Mouse (Mus musculus): ENCODE results near the gene Map4k2.

Map4k2 gene

GRCm38 (mm10) chr19:6343066-6343925 is 2.4 kb downstream of the Map4k2 start:
- in situ Hi-C loops (cut with MboI; ENCODE audit: low sequenced_read_pairs): no loop called here

- in situ Hi-C loops (cut with MboI; ENCODE audit: low sequenced_read_pairs): no loop called here
Measured at GRCm38 (mm10) chr19:6343996-6344395, 3.1 kb downstream of the Map4k2 start.

GRCm38 (mm10) chr19:6346023-6346422 is 5.1 kb downstream of the Map4k2 start:
- in situ Hi-C loops (cut with MboI; ENCODE audit: low sequenced_read_pairs): no loop called here

- in situ Hi-C loops (cut with MboI; ENCODE audit: low sequenced_read_pairs): no loop called here
Measured at GRCm38 (mm10) chr19:6346661-6347060, 5.7 kb downstream of the Map4k2 start.

GRCm38 (mm10) chr19:6347615-6348014 is 6.7 kb downstream of the Map4k2 start:
- in situ Hi-C loops (cut with MboI; ENCODE audit: low sequenced_read_pairs): no loop called here

GRCm38 (mm10) chr19:6348717-6349116 is 7.8 kb downstream of the Map4k2 start:
- in situ Hi-C loops (cut with MboI; ENCODE audit: low sequenced_read_pairs): no loop called here

GRCm38 (mm10) chr19:6349215-6349983 is 8.5 kb downstream of the Map4k2 start:
- in situ Hi-C loops (cut with MboI; ENCODE audit: low sequenced_read_pairs): no loop called here

GRCm38 (mm10) chr19:6351431-6352106 is 10.6 kb downstream of the Map4k2 start:
- in situ Hi-C loops (cut with MboI; ENCODE audit: low sequenced_read_pairs): no loop called here

- in situ Hi-C loops (cut with MboI; ENCODE audit: low sequenced_read_pairs): no loop called here
Measured at GRCm38 (mm10) chr19:6352107-6352505, 11.2 kb downstream of the Map4k2 start.

- in situ Hi-C loops (cut with MboI; ENCODE audit: low sequenced_read_pairs): no loop called here
Measured at GRCm38 (mm10) chr19:6354030-6354429, 13.1 kb downstream of the Map4k2 start.

GRCm38 (mm10) chr19:6361291-6361690 is 20.4 kb downstream of the Map4k2 start:
- in situ Hi-C loops (cut with MboI; ENCODE audit: low sequenced_read_pairs): no loop called here

- in situ Hi-C loops (cut with MboI; ENCODE audit: low sequenced_read_pairs): no loop called here
Measured at GRCm38 (mm10) chr19:6363091-6363410, 22.1 kb downstream of the Map4k2 start.

GRCm38 (mm10) chr19:6363411-6364240 is 22.7 kb downstream of the Map4k2 start, which contains the start of gene Sf1:
TSS of gene Sf1 (plus strand) at chr19:6363690.
- in situ Hi-C loops (cut with MboI; ENCODE audit: low sequenced_read_pairs): no loop called here

- in situ Hi-C loops (cut with MboI; ENCODE audit: low sequenced_read_pairs): no loop called here
Measured at GRCm38 (mm10) chr19:6364317-6364725, 23.4 kb downstream of the Map4k2 start.

GRCm38 (mm10) chr19:6364842-6365241 is 23.9 kb downstream of the Map4k2 start:
- in situ Hi-C loops (cut with MboI; ENCODE audit: low sequenced_read_pairs): no loop called here

GRCm38 (mm10) chr19:6370175-6370574 is 29.2 kb downstream of the Map4k2 start:
- in situ Hi-C loops (cut with MboI; ENCODE audit: low sequenced_read_pairs): no loop called here

- in situ Hi-C loops (cut with MboI; ENCODE audit: low sequenced_read_pairs): no loop called here
Measured at GRCm38 (mm10) chr19:6372433-6372832, 31.5 kb downstream of the Map4k2 start.

GRCm38 (mm10) chr19:6373539-6374400 is 32.8 kb downstream of the Map4k2 start:
- in situ Hi-C loops (cut with MboI; ENCODE audit: low sequenced_read_pairs): no loop called here

- in situ Hi-C loops (cut with MboI; ENCODE audit: low sequenced_read_pairs): no loop called here
Measured at GRCm38 (mm10) chr19:6374571-6374970, 33.6 kb downstream of the Map4k2 start.

Measured in CH12F3 (cell line).